Mouse (Mus musculus) heart, postnatal 0 days (tissue): ENCODE measurements around the gene Wwox.

Experiments
- CTCF ChIP-seq: IDR thresholded peaks from 2 replicates; pipeline ENCODE4 v1.5.1; 2016; ENCODE audit warnings: antibody characterized with exemption, control low read depth, low read depth
- EP300 ChIP-seq: IDR thresholded peaks from 2 replicates; pipeline ENCODE4 v1.6.1; 2016; ENCODE audit warnings: antibody characterized with exemption, low read depth

DNA sequence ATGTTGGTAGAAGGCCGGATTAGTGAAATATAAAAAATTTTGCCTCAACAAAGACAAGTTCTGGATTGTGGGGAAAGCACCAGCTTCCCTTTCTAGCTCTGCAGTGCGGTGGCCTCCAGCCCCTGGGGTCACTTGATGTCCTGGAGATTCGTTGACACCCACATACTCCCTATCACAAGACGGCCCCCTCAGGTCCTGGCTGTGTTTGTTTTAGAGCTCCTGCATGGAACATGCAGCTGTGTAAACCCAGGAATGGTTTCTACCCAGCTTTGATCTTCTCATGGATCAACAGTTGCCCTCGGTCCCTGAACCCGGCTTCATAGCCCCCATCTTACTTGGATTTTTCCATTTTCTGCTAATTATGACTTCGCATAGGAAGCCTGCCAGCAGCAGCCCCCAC is 171.6 kb downstream of the Wwox start:
- TF ChIP-seq CTCF (no peak), EP300 (no peak)
